Mouse (Mus musculus): Measurements from ENCODE around the gene Ftl1.
A peak's percentile ranks its signal among the peaks of the same experiment; 100 is the strongest.

- TF ChIP-seq POLR2A (IDR thresholded peaks at IDR 0.05; ENCODE audit: insufficient read depth, low read depth, low read length) (no peak), CTCF (IDR thresholded peaks at IDR 0.05) (peak; percentile 97)
These were observed 8.2 kb downstream of the Ftl1 start for GRCm38 (mm10) chr7:45451344-45451982.
